11 mouse cellular contexts compared by ENCODE assay signal in genomic region chr15:92634044-92634610, GRCm38 (mm10).
A peak's percentile ranks its signal among the peaks of the same experiment; 100 is the strongest.
DNase-seq lines count a peak whose midpoint lies in the region; ATAC-seq lines count a peak whose summit lies in the region.
"Had no signal": no experiment of that assay in that cellular context is flagged by ENCODE, and none has a peak within 500 bp of the region (broad histone marks: within the 10 kb centered on the region; RNA-seq: fewer than 3 reads in every experiment).

No protein-coding gene starts in this region.

- intact Hi-C loops in left cerebral cortex, postnatal 4 days (cut with DNase I) = no loop called here

- peak overlapping the region; percentile 60 for H3K4me2 ChIP-seq in heart, embryonic 13.5 days
- H3K4me2 ChIP-seq in forebrain, embryonic 13.5 days = no peak overlapping the region
- H3K4me2 ChIP-seq: lung, embryonic 15.5 days; midbrain, embryonic 13.5 days had no signal

- peak overlapping the region; percentile 57 for H3K27ac ChIP-seq in heart, embryonic 13.5 days (replicated peaks)
- no peak overlapping the region for H3K27ac ChIP-seq in forebrain, embryonic 13.5 days
- H3K27ac ChIP-seq: lung, embryonic 15.5 days; midbrain, embryonic 13.5 days had no signal

- no peak overlapping the region for H3K9ac ChIP-seq in heart, embryonic 13.5 days
- H3K9ac ChIP-seq in forebrain, embryonic 13.5 days = no peak overlapping the region
- H3K9ac ChIP-seq: lung, embryonic 15.5 days; midbrain, embryonic 13.5 days had no signal

- no peak for ATAC-seq in heart, embryonic 13.5 days (ENCODE audit: extremely low read depth, insufficient number of reproducible peaks, low FRiP score, low TSS enrichment)
- no peak for ATAC-seq in forebrain, embryonic 13.5 days
- ATAC-seq: midbrain, embryonic 13.5 days had no signal

- peaks cover 23% of the 10 kb centered on the region for H3K4me1 ChIP-seq in heart, embryonic 13.5 days
- peaks cover 4% of the 10 kb centered on the region for H3K4me1 ChIP-seq in forebrain, embryonic 13.5 days
- H3K4me1 ChIP-seq: lung, embryonic 15.5 days had no signal

- peak; percentile 19 for DNase-seq in left cerebral cortex, adult 11 months (ENCODE audit: low spot score)
- DNase-seq in left cerebral cortex, postnatal 4 days = no peak
- DNase-seq in heart, adult 18-20 months = peak; percentile 52 to 58
- DNase-seq in telencephalon, adult 2 months (ENCODE audit: low read depth, low spot score) = peak; percentile 28
- no peak for DNase-seq in cerebellum, adult 8-10 months
- DNase-seq: spleen, adult 18-20 months; thymus, postnatal 4 days had no signal

- no peaks in the 10 kb centered on the region for H3K9me3 ChIP-seq in heart, embryonic 13.5 days
- no peaks in the 10 kb centered on the region for H3K9me3 ChIP-seq in forebrain, embryonic 13.5 days (replicated peaks)
- H3K9me3 ChIP-seq: lung, embryonic 15.5 days; midbrain, embryonic 13.5 days had no signal

- peak overlapping the region; percentile 27 for H3K4me3 ChIP-seq in heart, embryonic 13.5 days
- H3K4me3 ChIP-seq in forebrain, embryonic 13.5 days = no peak overlapping the region
- H3K4me3 ChIP-seq: lung, embryonic 15.5 days; midbrain, embryonic 13.5 days had no signal

- 47% methylated on average over 14 of the region's 14 CpGs for WGBS in heart, embryonic 13.5 days
- WGBS in forebrain, embryonic 13.5 days = 88% methylated on average over 14 of the region's 14 CpGs

- no peaks in the 10 kb centered on the region for H3K36me3 ChIP-seq in heart, embryonic 13.5 days
- no peaks in the 10 kb centered on the region for H3K36me3 ChIP-seq in forebrain, embryonic 13.5 days (ENCODE audit: poor library complexity, severe bottlenecking)
- H3K36me3 ChIP-seq: lung, embryonic 15.5 days; midbrain, embryonic 13.5 days had no signal

- H3K27me3 ChIP-seq in heart, embryonic 13.5 days (replicated peaks) = no peaks in the 10 kb centered on the region
- H3K27me3 ChIP-seq in forebrain, embryonic 13.5 days = no peaks in the 10 kb centered on the region
- H3K27me3 ChIP-seq: lung, embryonic 15.5 days; midbrain, embryonic 13.5 days had no signal

Comparison
In these comparisons a context has a peak if more than half of its experiments do, and no peak if none do; other contexts are left out.
1. DNase-seq: peak in left cerebral cortex, adult 11 months (single experiment), heart, adult 18-20 months (2 of 2) and telencephalon, adult 2 months (single experiment); none in left cerebral cortex, postnatal 4 days (single experiment) and cerebellum, adult 8-10 months (single experiment).